11 mouse cellular contexts compared by ENCODE assay signal in genomic region chr6:144997229-144997628, GRCm38 (mm10).
DNase-seq lines count a peak whose midpoint lies in the region; ATAC-seq lines count a peak whose summit lies in the region.
"Had no signal": no experiment of that assay in that cellular context is flagged by ENCODE, and none has a peak within 500 bp of the region (broad histone marks: within the 10 kb centered on the region; RNA-seq: fewer than 3 reads in every experiment).

No protein-coding gene starts in this region.

- no peak overlapping the region for H3K27ac ChIP-seq in hindbrain, embryonic 14.5 days
- H3K27ac ChIP-seq in hindbrain, embryonic 16.5 days (ENCODE audit: low read depth, low read length), result no peak overlapping the region
- H3K27ac ChIP-seq: heart, embryonic 13.5 days had no signal

- no peaks in the 10 kb centered on the region for H3K9me3 ChIP-seq in hindbrain, embryonic 14.5 days (ENCODE audit: control insufficient read depth, low read length)
- H3K9me3 ChIP-seq in hindbrain, embryonic 16.5 days (ENCODE audit: control insufficient read depth, low read length), result no peaks in the 10 kb centered on the region
- H3K9me3 ChIP-seq: heart, embryonic 13.5 days had no signal

- no peak overlapping the region for H3K4me2 ChIP-seq in hindbrain, embryonic 14.5 days (replicated peaks)
- H3K4me2 ChIP-seq in hindbrain, embryonic 16.5 days (ENCODE audit: low read length), result no peak overlapping the region
- H3K4me2 ChIP-seq: heart, embryonic 13.5 days had no signal

- H3K4me1 ChIP-seq in hindbrain, embryonic 14.5 days (replicated peaks; ENCODE audit: control insufficient read depth, insufficient read depth, low read length), result no peaks in the 10 kb centered on the region
- H3K4me1 ChIP-seq in hindbrain, embryonic 16.5 days (ENCODE audit: control insufficient read depth, insufficient read depth, low read depth, low read length), result no peaks in the 10 kb centered on the region

- WGBS in hindbrain, embryonic 14.5 days, result 89% methylated on average over 3 of the region's 3 CpGs
- 86% methylated on average over 3 of the region's 3 CpGs for WGBS in hindbrain, embryonic 16.5 days

- peaks cover 24% of the 10 kb centered on the region for H3K36me3 ChIP-seq in hindbrain, embryonic 14.5 days (replicated peaks; ENCODE audit: control insufficient read depth, insufficient read depth)
- H3K36me3 ChIP-seq in hindbrain, embryonic 16.5 days (ENCODE audit: control insufficient read depth, insufficient read depth, low read length), result peaks cover 10% of the 10 kb centered on the region; the same call in 1 of the 2 replicates
- H3K36me3 ChIP-seq: heart, embryonic 13.5 days had no signal

- DNase-seq in hindbrain, embryonic 14.5 days (ENCODE audit: low spot score), result peak; percentile 28
- DNase-seq in thymus, postnatal 14 days, result peak; percentile 11
- DNase-seq in thymus, postnatal 4 days, result no peak
- DNase-seq in embryo, embryonic 10.5 days (ENCODE audit: low spot score), result peak; percentile 49
- peak; percentile 9 for DNase-seq in yolk sac, embryonic 10.5 days (ENCODE audit: low spot score)
- DNase-seq in right cerebral cortex, postnatal 36 days (ENCODE audit: low spot score in 2 of 2), result no peak
- DNase-seq in natural killer cell, adult 2 months (ENCODE audit: low spot score in 2 of 2), result no peak
- DNase-seq: kidney, adult 2 months; right cerebral cortex, postnatal 25 days had no signal

- no peaks in the 10 kb centered on the region for H3K27me3 ChIP-seq in hindbrain, embryonic 14.5 days (ENCODE audit: control insufficient read depth, insufficient read depth, low read length)
- no peaks in the 10 kb centered on the region for H3K27me3 ChIP-seq in hindbrain, embryonic 16.5 days (replicated peaks; ENCODE audit: control insufficient read depth, insufficient read depth, low read length)
- H3K27me3 ChIP-seq: heart, embryonic 13.5 days had no signal

- no peak overlapping the region for H3K9ac ChIP-seq in hindbrain, embryonic 14.5 days
- no peak overlapping the region for H3K9ac ChIP-seq in hindbrain, embryonic 16.5 days (ENCODE audit: low read depth, low read length)
- H3K9ac ChIP-seq: heart, embryonic 13.5 days had no signal

- ATAC-seq in hindbrain, embryonic 14.5 days (ENCODE audit: low FRiP score), result no peak
- no peak for ATAC-seq in hindbrain, embryonic 16.5 days

- no peak overlapping the region for H3K4me3 ChIP-seq in hindbrain, embryonic 14.5 days (replicated peaks; ENCODE audit: low read length)
- no peak overlapping the region for H3K4me3 ChIP-seq in hindbrain, embryonic 16.5 days (ENCODE audit: low read length)
- H3K4me3 ChIP-seq: heart, embryonic 13.5 days had no signal

Comparison
In these comparisons a context has a peak if more than half of its experiments do, and no peak if none do; other contexts are left out.
1. DNase-seq: peak in hindbrain, embryonic 14.5 days (single experiment), thymus, postnatal 14 days (single experiment), embryo, embryonic 10.5 days (single experiment) and yolk sac, embryonic 10.5 days (single experiment); none in thymus, postnatal 4 days (single experiment), right cerebral cortex, postnatal 36 days (0 of 2) and natural killer cell, adult 2 months (0 of 2).